Comparison of ENCODE assay signal across 10 mouse cellular contexts in genomic region chr14:59260056-59260455, GRCm38 (mm10). TPM values are rescaled to one million over a fixed set of nuclear protein-coding genes. Genes with fewer than 3 reads are reported as not detected.
DNase-seq lines count a peak whose midpoint lies in the region; ATAC-seq and TF ChIP-seq lines count a peak whose summit lies in the region.
"Had no signal": no experiment of that assay in that cellular context is flagged by ENCODE, and none has a peak within 500 bp of the region (broad histone marks: within the 10 kb centered on the region; RNA-seq: fewer than 3 reads in every experiment).

TSS of gene Gm6904 (minus strand) at chr14:59260216.

- H3K36me3 ChIP-seq in heart, postnatal 0 days (replicated peaks; ENCODE audit: control insufficient read depth, insufficient read depth, low read length): no peaks in the 10 kb centered on the region
- no peaks in the 10 kb centered on the region for H3K36me3 ChIP-seq in hindbrain, postnatal 0 days (ENCODE audit: insufficient read depth, low read length)
- H3K36me3 ChIP-seq: intestine, embryonic 15.5 days had no signal

- no peak within 1 kb of the TSS for H3K27ac ChIP-seq in heart, postnatal 0 days (ENCODE audit: low read depth)
- no peak within 1 kb of the TSS for H3K27ac ChIP-seq in hindbrain, postnatal 0 days
- H3K27ac ChIP-seq: intestine, embryonic 15.5 days had no signal

- DNase-seq in urinary bladder, postnatal 14 days (ENCODE audit: low spot score): peak; percentile 22
- no peak for DNase-seq in urinary bladder, postnatal 10 days (ENCODE audit: low spot score)
- DNase-seq in heart, postnatal 0 days (ENCODE audit: low spot score): peak; percentile 6
- peak; percentile 61 for DNase-seq in lung, postnatal 36 days
- DNase-seq in thymus, postnatal 4 days: peak; percentile 11
- no peak for DNase-seq in hindbrain, postnatal 0 days (ENCODE audit: low spot score)
- no peak for DNase-seq in cerebellum, postnatal 14 days
- DNase-seq in cerebellum, adult 18-20 months: no peak

- H3K4me3 ChIP-seq in heart, postnatal 0 days (ENCODE audit: low read depth, low read length): no peak within 1 kb of the TSS
- no peak within 1 kb of the TSS for H3K4me3 ChIP-seq in hindbrain, postnatal 0 days (ENCODE audit: low read length)
- H3K4me3 ChIP-seq: intestine, embryonic 15.5 days had no signal

- H3K4me2 ChIP-seq in heart, postnatal 0 days (ENCODE audit: low read depth, low read length): no peak within 1 kb of the TSS
- H3K4me2 ChIP-seq in hindbrain, postnatal 0 days (ENCODE audit: low read depth, low read length): no peak within 1 kb of the TSS
- H3K4me2 ChIP-seq: intestine, embryonic 15.5 days had no signal

- no peak within 1 kb of the TSS for H3K9ac ChIP-seq in heart, postnatal 0 days (replicated peaks; ENCODE audit: low read depth, low read length)
- H3K9ac ChIP-seq in hindbrain, postnatal 0 days (replicated peaks; ENCODE audit: low read length): no peak within 1 kb of the TSS
- H3K9ac ChIP-seq: intestine, embryonic 15.5 days had no signal

- no peak for TF ChIP-seq EP300 in heart, postnatal 0 days (IDR thresholded peaks at IDR 0.05; ENCODE audit: low read depth)

- H3K4me1 ChIP-seq in heart, postnatal 0 days (ENCODE audit: control insufficient read depth, insufficient read depth): no peaks in the 10 kb centered on the region
- no peaks in the 10 kb centered on the region for H3K4me1 ChIP-seq in hindbrain, postnatal 0 days (ENCODE audit: insufficient read depth, low read length)
- H3K4me1 ChIP-seq: intestine, embryonic 15.5 days had no signal

- H3K27me3 ChIP-seq in heart, postnatal 0 days (ENCODE audit: control insufficient read depth, insufficient read depth, low read length): no peaks in the 10 kb centered on the region
- no peaks in the 10 kb centered on the region for H3K27me3 ChIP-seq in hindbrain, postnatal 0 days (ENCODE audit: insufficient read depth, low read length)
- H3K27me3 ChIP-seq: intestine, embryonic 15.5 days had no signal

- no peak for TF ChIP-seq CTCF in heart, postnatal 0 days (IDR thresholded peaks at IDR 0.05; ENCODE audit: low read depth)
- TF ChIP-seq CTCF in hindbrain, postnatal 0 days (IDR thresholded peaks at IDR 0.05; ENCODE audit: low read depth): no peak

- no peak for ATAC-seq in heart, postnatal 0 days (ENCODE audit: insufficient read depth, low read depth)
- no peak for ATAC-seq in hindbrain, postnatal 0 days
- ATAC-seq: intestine, embryonic 15.5 days had no signal

- no peaks in the 10 kb centered on the region for H3K9me3 ChIP-seq in heart, postnatal 0 days (replicated peaks; ENCODE audit: control insufficient read depth, low read length)
- H3K9me3 ChIP-seq in hindbrain, postnatal 0 days (ENCODE audit: low read length): no peaks in the 10 kb centered on the region
- H3K9me3 ChIP-seq: intestine, embryonic 15.5 days had no signal

- 49% methylated on average over 3 of the region's 3 CpGs for WGBS in heart, postnatal 0 days
- WGBS in hindbrain, postnatal 0 days: 66% methylated on average over 3 of the region's 3 CpGs

RNA-seq across cellular contexts. Expression of gene Gm6904, which starts in this region (rescaled TPM):
- not detected in 2 replicates for total RNA-seq in heart, postnatal 0 days (2014; rRNA removed; ENCODE audit: low replicate concordance)
- not detected in 2 replicates for polyA plus RNA-seq in heart, postnatal 0 days (2015; fragmentation: Nextera tagmentation; extraction: Ambion mirVana)
- total RNA-seq in hindbrain, postnatal 0 days (2014; rRNA removed): not detected in 2 replicates
- not detected in 2 replicates for polyA plus RNA-seq in hindbrain, postnatal 0 days (2015; fragmentation: Nextera tagmentation; extraction: Ambion mirVana)
- total RNA-seq: megakaryocyte-erythroid progenitor cell, adult 5-6 weeks had no signal
- polyA plus RNA-seq: intestine, embryonic 15.5 days had no signal

Comparison
In these comparisons a context has a peak if more than half of its experiments do, and no peak if none do; other contexts are left out.
1. DNase-seq: peak in urinary bladder, postnatal 14 days (single experiment), lung, postnatal 36 days (single experiment) and thymus, postnatal 4 days (single experiment); none in urinary bladder, postnatal 10 days (single experiment), hindbrain, postnatal 0 days (single experiment), cerebellum, postnatal 14 days (0 of 2) and cerebellum, adult 18-20 months (0 of 2).
2. Peak in DNase-seq in heart, postnatal 0 days; RNA of the gene not detected or under 1 TPM.